Mouse (Mus musculus) large intestine, adult 2 months (tissue): ENCODE measurements around the gene Sorbs1. TPM values are rescaled to one million over a fixed set of nuclear protein-coding genes. Genes with fewer than 3 reads are reported as not detected.

Experiments
- DNase-seq: peaks from one replicate; pipeline ENCODE4 v3.0.0-alpha.2; 2012; ENCODE audit warnings: low read depth, low spot score
- WGBS: fragments of 180-500 bp; shearing (Covaris S2); methylation state at CpG from one replicate; pipeline ENCODE4 v1.1.7; 2018; 5-methylcytosine and 5-hydroxymethylcytosine counted together
- polyA plus RNA-seq: library from polyadenylated mRNA; depleted of rRNA; stranded (reverse); fragments of >200 nt; gene quantifications from 2 replicates; pipeline ENCODE4 v1.2.3, GENCODE M21; 2012

Gene Sorbs1
- polyA plus RNA-seq, 1 experiment, result 14.9 TPM

- WGBS, result 75% methylated on average over 15 of the region's 15 CpGs
- no peak for DNase-seq
Observed at GRCm38 (mm10) chr19:40356536-40357522, 156.8 kb downstream of the Sorbs1 start.

GRCm38 (mm10) chr19:40355075-40355474 lies 158.5 kb downstream of the Sorbs1 start:
- no peak for DNase-seq
- WGBS, result 91% methylated on average over 3 of the region's 3 CpGs

GRCm38 (mm10) chr19:40352006-40352405 lies 161.6 kb downstream of the Sorbs1 start:
- WGBS, result 87% methylated on average over 14 of the region's 14 CpGs
- DNase-seq, result no peak

GRCm38 (mm10) chr19:40350835-40351234 lies 162.7 kb downstream of the Sorbs1 start:
- WGBS, result 80% methylated on average over 4 of the region's 4 CpGs
- DNase-seq, result no peak

GRCm38 (mm10) chr19:40349713-40350671 lies 163.6 kb downstream of the Sorbs1 start:
- DNase-seq, result no peak
- WGBS, result 76% methylated on average over 16 of the region's 16 CpGs

GRCm38 (mm10) chr19:40349281-40349680 lies 164.3 kb downstream of the Sorbs1 start:
- 51% methylated on average over 3 of the region's 3 CpGs for WGBS
- no peak for DNase-seq

- no peak for DNase-seq
- WGBS, result 30% methylated on average over 2 of the region's 2 CpGs
Observed at GRCm38 (mm10) chr19:40348652-40349051, 164.9 kb downstream of the Sorbs1 start.

GRCm38 (mm10) chr19:40348175-40348574 lies 165.4 kb downstream of the Sorbs1 start:
- DNase-seq, result no peak
- 57% methylated on average over 7 of the region's 7 CpGs for WGBS

GRCm38 (mm10) chr19:40346908-40347307 lies 166.7 kb downstream of the Sorbs1 start:
- WGBS, result 87% methylated on average over 3 of the region's 3 CpGs
- DNase-seq, result no peak

- 69% methylated on average over 5 of the region's 5 CpGs for WGBS
- DNase-seq, result no peak
Observed at GRCm38 (mm10) chr19:40346232-40346844, 167.2 kb downstream of the Sorbs1 start.

- WGBS, result 19% methylated on average over 5 of the region's 5 CpGs
- DNase-seq, result peak; percentile 57
Observed at GRCm38 (mm10) chr19:40345684-40346083, 167.9 kb downstream of the Sorbs1 start.

GRCm38 (mm10) chr19:40343018-40343417 lies 170.6 kb downstream of the Sorbs1 start:
- WGBS, result 11% methylated on average over 5 of the region's 5 CpGs
- DNase-seq, result peak; percentile 75

- WGBS, result 33% methylated on average over 6 of the region's 6 CpGs
- no peak for DNase-seq
Observed at GRCm38 (mm10) chr19:40341141-40341540, 172.4 kb downstream of the Sorbs1 start.

GRCm38 (mm10) chr19:40336694-40337093 lies 176.9 kb downstream of the Sorbs1 start:
- no peak for DNase-seq
- 62% methylated on average over 4 of the region's 4 CpGs for WGBS

- WGBS, result 44% methylated on average over 5 of the region's 5 CpGs
- no peak for DNase-seq
Observed at GRCm38 (mm10) chr19:40333905-40334304, 179.7 kb downstream of the Sorbs1 start.

- no peak for DNase-seq
- WGBS, result 83% methylated on average over 4 of the region's 4 CpGs
Observed at GRCm38 (mm10) chr19:40333081-40333480, 180.5 kb downstream of the Sorbs1 start.

- WGBS, result 81% methylated on average over 6 of the region's 6 CpGs
- DNase-seq, result no peak
Observed at GRCm38 (mm10) chr19:40332303-40332702, 181.3 kb downstream of the Sorbs1 start.

GRCm38 (mm10) chr19:40331846-40332245 lies 181.7 kb downstream of the Sorbs1 start:
- DNase-seq, result no peak
- WGBS, result 42% methylated on average over 6 of the region's 6 CpGs

- WGBS, result 95% methylated on average over 21 of the region's 21 CpGs
- no peak for DNase-seq
Observed at GRCm38 (mm10) chr19:40326126-40326525, 187.5 kb downstream of the Sorbs1 start.

GRCm38 (mm10) chr19:40325381-40325780 lies 188.2 kb downstream of the Sorbs1 start:
- DNase-seq, result no peak
- 84% methylated on average over 8 of the region's 8 CpGs for WGBS
